Mouse (Mus musculus): ENCODE measurements around the gene Aprt.

- no peak for TF ChIP-seq POLR2A (IDR thresholded peaks at IDR 0.05; ENCODE audit: insufficient read length, low read depth)
- no peak for TF ChIP-seq POLR2AphosphoS2 (IDR thresholded peaks at IDR 0.05; ENCODE audit: insufficient read length, low read depth)
- TF ChIP-seq USF1 (IDR thresholded peaks at IDR 0.05; ENCODE audit: low read depth): no peak
- no peak for TF ChIP-seq MAX (IDR thresholded peaks at IDR 0.05; ENCODE audit: low read depth)
- TF ChIP-seq TCF12 (IDR thresholded peaks at IDR 0.05; ENCODE audit: insufficient read depth, poor library complexity, severe bottlenecking): no peak
- no peak for TF ChIP-seq CEBPB (IDR thresholded peaks at IDR 0.05; ENCODE audit: insufficient read depth, poor library complexity, severe bottlenecking)
- no peak for TF ChIP-seq TCF3 (IDR thresholded peaks at IDR 0.05; ENCODE audit: insufficient read length, low read depth)
- no peak for TF ChIP-seq MYOD1 (IDR thresholded peaks at IDR 0.05; ENCODE audit: control insufficient read depth in 1 of 3, insufficient read length in 2 of 3, low read depth in 2 of 3)
- no peak for TF ChIP-seq E2F4 (IDR thresholded peaks at IDR 0.05; ENCODE audit: insufficient read depth)
These were observed 718 bp downstream of the Aprt start for GRCm38 (mm10) chr8:122575735-122576647.

Data from myocyte (in vitro differentiated cells).